In genomic region chr9:105132002-105132367, GRCm38 (mm10) we compare ENCODE assay signal across 7 mouse cellular contexts. TPM values are rescaled to one million over a fixed set of nuclear protein-coding genes. Genes with fewer than 3 reads are reported as not detected.
A peak's percentile ranks its signal among the peaks of the same experiment; 100 is the strongest.
DNase-seq lines count a peak whose midpoint lies in the region; ATAC-seq lines count a peak whose summit lies in the region.

No protein-coding gene starts in this region.

- H3K4me3 ChIP-seq in forebrain, embryonic 10.5 days, result peak overlapping the region; percentile 72
- H3K4me3 ChIP-seq in liver, embryonic 13.5 days (replicated peaks), result peak overlapping the region; percentile 81
- peak overlapping the region; percentile 77 for H3K4me3 ChIP-seq in stomach, embryonic 16.5 days (replicated peaks; ENCODE audit: low read length)

- DNase-seq in thymus, postnatal 14 days, result peak; percentile 30
- no peak for DNase-seq in thymus, adult 18-20 months
- no peak for DNase-seq in forebrain, embryonic 10.5 days (ENCODE audit: extremely low spot score, low spot score)
- peak; percentile 3 for DNase-seq in liver, embryonic 13.5 days
- DNase-seq in c-Kit-positive CD71-positive TER-119-positive erythroid progenitor cells, embryonic 14.5 days (ENCODE audit: low spot score), result no peak
- DNase-seq in gastrocnemius, postnatal 36 days, result no peak

- H3K4me2 ChIP-seq in liver, embryonic 13.5 days, result peak overlapping the region; percentile 84
- H3K4me2 ChIP-seq in stomach, embryonic 16.5 days (ENCODE audit: low read depth, low read length), result peak overlapping the region; percentile 94

- peaks cover 7% of the 10 kb centered on the region for H3K27me3 ChIP-seq in forebrain, embryonic 10.5 days (ENCODE audit: poor library complexity, severe bottlenecking)
- no peaks in the 10 kb centered on the region for H3K27me3 ChIP-seq in liver, embryonic 13.5 days
- no peaks in the 10 kb centered on the region for H3K27me3 ChIP-seq in stomach, embryonic 16.5 days (ENCODE audit: control insufficient read depth, insufficient read depth, low read length)

- peaks cover 13% of the 10 kb centered on the region for H3K4me1 ChIP-seq in forebrain, embryonic 10.5 days
- peaks cover 26% of the 10 kb centered on the region for H3K4me1 ChIP-seq in liver, embryonic 13.5 days (replicated peaks)
- peaks cover 10% of the 10 kb centered on the region; the same call in 1 of the 2 replicates for H3K4me1 ChIP-seq in stomach, embryonic 16.5 days (ENCODE audit: control insufficient read depth, insufficient read depth, low read length)

- intact Hi-C loops in gastrocnemius, postnatal 36 days (cut with DNase I), result no loop called here

- peak overlapping the region; percentile 90 for H3K27ac ChIP-seq in forebrain, embryonic 10.5 days
- H3K27ac ChIP-seq in liver, embryonic 13.5 days, result peak overlapping the region; percentile 47
- H3K27ac ChIP-seq in stomach, embryonic 16.5 days (ENCODE audit: low read length), result peak overlapping the region; percentile 13; the same call in 1 of the 2 replicates

- peak overlapping the region; percentile 79; the same call in 1 of the 2 replicates for H3K9ac ChIP-seq in liver, embryonic 13.5 days
- H3K9ac ChIP-seq in stomach, embryonic 16.5 days (ENCODE audit: low read length), result peak overlapping the region; percentile 89

- H3K36me3 ChIP-seq in forebrain, embryonic 10.5 days (replicated peaks), result no peaks in the 10 kb centered on the region
- no peaks in the 10 kb centered on the region for H3K36me3 ChIP-seq in liver, embryonic 13.5 days
- no peaks in the 10 kb centered on the region for H3K36me3 ChIP-seq in stomach, embryonic 16.5 days (ENCODE audit: control insufficient read depth, insufficient read depth, low read length)

- WGBS in forebrain, embryonic 10.5 days, result 23% methylated on average over 5 of the region's 5 CpGs
- 16% methylated on average over 5 of the region's 5 CpGs for WGBS in liver, embryonic 13.5 days (ENCODE audit: insufficient replicate concordance)
- WGBS in stomach, embryonic 16.5 days, result 22% methylated on average over 5 of the region's 5 CpGs

- peak; percentile 16 for ATAC-seq in liver, embryonic 13.5 days (ENCODE audit: low read depth)
- peak; percentile 19; the same call in 1 of the 2 replicates for ATAC-seq in stomach, embryonic 16.5 days (ENCODE audit: insufficient read depth, low FRiP score)

- no peaks in the 10 kb centered on the region for H3K9me3 ChIP-seq in forebrain, embryonic 10.5 days
- H3K9me3 ChIP-seq in liver, embryonic 13.5 days (replicated peaks), result no peaks in the 10 kb centered on the region
- H3K9me3 ChIP-seq in stomach, embryonic 16.5 days (replicated peaks; ENCODE audit: control insufficient read depth, low read length), result no peaks in the 10 kb centered on the region

RNA-seq across cellular contexts. Expression of gene Nudt16, which starts 0.4 kb away (rescaled TPM):
- 10.7 and 13.1 TPM in 2 replicates for polyA plus RNA-seq in forebrain, embryonic 10.5 days (2016; fragmentation: Nextera tagmentation; extraction: Ambion mirVana)
- polyA plus RNA-seq in liver, embryonic 13.5 days (2015; fragmentation: Nextera tagmentation; extraction: Ambion mirVana), result 5.6 and 6.9 TPM in 2 replicates
- polyA plus RNA-seq in stomach, embryonic 16.5 days (2015; fragmentation: Nextera tagmentation; extraction: Ambion mirVana), result 18.6 and 20.7 TPM in 2 replicates
- 1 to 10 TPM; 4.5 to 4.9 TPM for total RNA-seq in gastrocnemius, postnatal 36 days (2021)

RNA-seq across cellular contexts. Expression of gene 1700080E11Rik, which starts 12.9 kb away (rescaled TPM):
- polyA plus RNA-seq in forebrain, embryonic 10.5 days (2016; fragmentation: Nextera tagmentation; extraction: Ambion mirVana), result not detected in 2 replicates
- not detected in 2 replicates for polyA plus RNA-seq in liver, embryonic 13.5 days (2015; fragmentation: Nextera tagmentation; extraction: Ambion mirVana)
- polyA plus RNA-seq in stomach, embryonic 16.5 days (2015; fragmentation: Nextera tagmentation; extraction: Ambion mirVana), result not detected in 2 replicates
- not detected for total RNA-seq in gastrocnemius, postnatal 36 days (2021)

Comparison
In these comparisons a context has a peak if more than half of its experiments do, and no peak if none do; other contexts are left out.
1. DNase-seq: peak in thymus, postnatal 14 days (single experiment) and liver, embryonic 13.5 days (single experiment); none in thymus, adult 18-20 months (0 of 2), forebrain, embryonic 10.5 days (single experiment), c-Kit-positive CD71-positive TER-119-positive erythroid progenitor cells, embryonic 14.5 days (single experiment) and gastrocnemius, postnatal 36 days (0 of 2).
2. H3K27ac ChIP-seq: peak in every context shown above with its lines; median percentile 90 in forebrain, embryonic 10.5 days; 47 in liver, embryonic 13.5 days; 13 in stomach, embryonic 16.5 days.
3. Peak in every context shown above with its lines, with median percentiles within 50 percentile points of each other: H3K4me3 ChIP-seq.